Mouse (Mus musculus) kidney, adult 2 months (tissue): ENCODE data around the gene Stk39. TPM values are rescaled to one million over a fixed set of nuclear protein-coding genes. Genes with fewer than 3 reads are reported as not detected.

Source experiments
- DNase-seq: peaks from one replicate; pipeline ENCODE4 v3.0.0; 2021
- H3K27ac ChIP-seq: fragments of 200-500 bp; 2 replicates; pipeline ENCODE4 v1.5.1; 2012; ENCODE audit warnings: low read depth, low read length, control low read depth, inconsistent platforms; ENCODE audit not compliant: insufficient read depth
- H3K27me3 ChIP-seq: fragments of 200-500 bp; replicated peaks from 2 replicates; pipeline ENCODE4 v1.6.1; 2012; ENCODE audit warnings: mild to moderate bottlenecking, moderate library complexity, low read length, inconsistent platforms; ENCODE audit not compliant: control insufficient read depth, insufficient read depth
- H3K36me3 ChIP-seq: fragments of 200-500 bp; 2 replicates; pipeline ENCODE4 v1.6.1; 2012; ENCODE audit warnings: mild to moderate bottlenecking, moderate library complexity, low read length, inconsistent platforms; ENCODE audit not compliant: control insufficient read depth, insufficient read depth
- H3K4me1 ChIP-seq: fragments of 200-500 bp; 2 replicates; pipeline ENCODE4 v1.6.1; 2011; ENCODE audit warnings: low read length; ENCODE audit not compliant: control insufficient read depth, insufficient read depth
- H3K4me3 ChIP-seq: fragments of 200-500 bp; 2 replicates; pipeline ENCODE4 v1.5.1; 2011; ENCODE audit warnings: mild to moderate bottlenecking, low read depth, low read length, control low read depth; ENCODE audit not compliant: insufficient read depth
- CTCF ChIP-seq: fragments of 200-500 bp; conservative IDR thresholded peaks from 2 replicates; pipeline ENCODE4 v1.5.1; 2011; ENCODE audit warnings: low read depth, mild to moderate bottlenecking, control low read depth, low read length, moderate library complexity, mixed read lengths; ENCODE audit not compliant: insufficient read depth, insufficient read length
- POLR2A ChIP-seq: fragments of 200-500 bp; IDR thresholded peaks from one replicate; pipeline ENCODE4 v1.6.1; 2011; ENCODE audit warnings: low read depth, low read length, control low read depth
- WGBS: fragments of 180-500 bp; shearing (Covaris S2); methylation state at CpG from one replicate; pipeline ENCODE4 v1.1.7; 2018; 5-methylcytosine and 5-hydroxymethylcytosine counted together
- polyA plus RNA-seq: library from polyadenylated mRNA; depleted of rRNA; stranded (reverse); fragments of >200 nt; gene quantifications from 2 replicates; pipeline ENCODE4 v1.2.3, GENCODE M21; 2012

Stk39 gene
- polyA plus RNA-seq, 1 experiment, result 14.6 TPM

- TF ChIP-seq CTCF (no peak), POLR2A (no peak)
- no peak for DNase-seq
- H3K4me3 ChIP-seq, result no peak overlapping the region
Measured at GRCm38 (mm10) chr2:68374202-68374601, 97.9 kb downstream of the Stk39 start.

GRCm38 (mm10) chr2:68371912-68372311, 100.2 kb downstream of the Stk39 start:
- no peak for DNase-seq
- H3K4me1 ChIP-seq, result peaks cover 8% of the 10 kb centered on the region
- H3K36me3 ChIP-seq, result no peaks in the 10 kb centered on the region
- no peak overlapping the region for H3K4me3 ChIP-seq
- no peaks in the 10 kb centered on the region for H3K27me3 ChIP-seq
- no peak overlapping the region for H3K27ac ChIP-seq
- WGBS, result 84% methylated on average over 6 of the region's 6 CpGs
- no peak for TF ChIP-seq CTCF
- no peak for TF ChIP-seq POLR2A

More at GRCm38 (mm10) chr2:68374202-68374601, 97.9 kb downstream of the Stk39 start:
- WGBS, result 70% methylated on average over 7 of the region's 7 CpGs
- H3K36me3 ChIP-seq, result no peaks in the 10 kb centered on the region
- no peaks in the 10 kb centered on the region for H3K27me3 ChIP-seq
- peaks cover 15% of the 10 kb centered on the region for H3K4me1 ChIP-seq
- no peak overlapping the region for H3K27ac ChIP-seq

- no peak overlapping the region for H3K27ac ChIP-seq
- TF ChIP-seq POLR2A (no peak), CTCF (no peak)
- no peaks in the 10 kb centered on the region for H3K36me3 ChIP-seq
- no peaks in the 10 kb centered on the region for H3K27me3 ChIP-seq
- H3K4me3 ChIP-seq, result no peak overlapping the region
- DNase-seq, result no peak
- 83% methylated on average over 5 of the region's 5 CpGs for WGBS
- peaks cover 3% of the 10 kb centered on the region; the same call in 1 of the 2 replicates for H3K4me1 ChIP-seq
Measured at GRCm38 (mm10) chr2:68370326-68370725, 101.7 kb downstream of the Stk39 start.

- Histone ChIP-seq H3K27me3 (no peaks in the 10 kb centered on the region), H3K4me1 (peaks cover 6% of the 10 kb centered on the region; the same call in 1 of the 2 replicates), H3K4me3 (no peak overlapping the region), H3K27ac (no peak overlapping the region), H3K36me3 (no peaks in the 10 kb centered on the region)
- 88% methylated on average over 6 of the region's 6 CpGs for WGBS
- TF ChIP-seq POLR2A (no peak), CTCF (no peak)
- DNase-seq, result no peak
Measured at GRCm38 (mm10) chr2:68369080-68369479, 103.0 kb downstream of the Stk39 start.

GRCm38 (mm10) chr2:68367944-68368343, 104.1 kb downstream of the Stk39 start:
- Histone ChIP-seq H3K36me3 (no peaks in the 10 kb centered on the region), H3K4me1 (peaks cover 6% of the 10 kb centered on the region; the same call in 1 of the 2 replicates), H3K27me3 (no peaks in the 10 kb centered on the region), H3K27ac (no peak overlapping the region), H3K4me3 (no peak overlapping the region)
- no peak for TF ChIP-seq CTCF
- TF ChIP-seq POLR2A, result no peak
- DNase-seq, result no peak
- WGBS, result 83% methylated on average over 13 of the region's 13 CpGs

- WGBS, result 82% methylated on average over 5 of the region's 5 CpGs
- peaks cover 6% of the 10 kb centered on the region; the same call in 1 of the 2 replicates for H3K4me1 ChIP-seq
- DNase-seq, result no peak
Measured at GRCm38 (mm10) chr2:68366897-68367193, 105.2 kb downstream of the Stk39 start.

GRCm38 (mm10) chr2:68366091-68366896, 105.8 kb downstream of the Stk39 start:
- Histone ChIP-seq H3K4me1 (peaks cover 6% of the 10 kb centered on the region; the same call in 1 of the 2 replicates), H3K4me3 (no peak overlapping the region), H3K27me3 (no peaks in the 10 kb centered on the region), H3K27ac (peak overlapping the region; percentile 35; the same call in 1 of the 2 replicates), H3K36me3 (no peaks in the 10 kb centered on the region)
- TF ChIP-seq CTCF, result no peak
- no peak for TF ChIP-seq POLR2A
- DNase-seq, result no peak
- 37% methylated on average over 18 of the region's 18 CpGs for whole genome bisulfite sequencing

More at GRCm38 (mm10) chr2:68366897-68367193, 105.2 kb downstream of the Stk39 start:
- Histone ChIP-seq H3K4me3 (no peak overlapping the region), H3K27ac (no peak overlapping the region), H3K27me3 (no peaks in the 10 kb centered on the region), H3K36me3 (no peaks in the 10 kb centered on the region)
- TF ChIP-seq CTCF, result no peak
- TF ChIP-seq POLR2A, result no peak
